Mouse (Mus musculus): ENCODE results near the gene Oser1.

The Oser1 gene

DNA sequence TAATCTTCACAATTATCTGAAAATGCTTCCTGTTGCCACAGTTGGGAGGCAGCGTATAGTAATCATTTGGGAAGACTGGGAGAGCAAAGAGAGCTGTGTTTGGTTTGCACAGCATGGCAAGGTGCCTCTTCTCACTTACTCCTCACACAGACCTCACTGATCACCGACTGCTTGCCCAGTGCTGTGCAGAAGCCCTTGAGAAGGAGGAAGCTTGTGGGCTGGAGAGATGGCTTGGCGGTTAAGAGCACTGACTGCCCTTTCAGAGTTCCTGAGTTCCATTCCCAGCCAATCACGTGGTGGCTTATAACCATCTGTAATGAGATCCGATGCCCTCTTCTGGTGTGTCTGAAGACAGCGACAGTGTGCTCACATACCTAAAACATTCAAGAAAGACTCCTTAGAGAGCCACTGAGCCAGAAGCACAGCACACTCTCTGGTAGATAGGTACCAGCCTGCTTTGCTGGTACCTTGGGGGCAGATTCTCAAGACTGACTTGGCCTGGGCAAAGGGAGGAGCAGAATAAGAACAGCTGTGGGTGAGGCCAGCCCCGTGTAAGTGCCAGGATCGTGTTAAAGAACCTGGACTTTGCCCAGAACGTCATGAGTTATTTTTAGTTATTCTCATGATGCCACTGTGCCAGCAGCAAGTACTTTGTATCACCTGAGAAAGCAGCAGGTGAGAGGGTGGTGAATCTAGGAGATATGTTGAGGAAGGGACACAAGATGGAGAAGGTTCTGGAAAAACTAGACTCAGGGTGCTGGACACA, 1.4 kb downstream of the Oser1 start:
- Histone ChIP-seq H3K4me1 (replicated peaks; ENCODE audit: low read depth, low read length) (peaks cover 47% of the 10 kb centered on the region), H3K36me3 (ENCODE audit: insufficient read depth, low read length) (peaks cover 37% of the 10 kb centered on the region)
- TF ChIP-seq CTCF (conservative IDR thresholded peaks at IDR 0.05; ENCODE audit: low read length) (no peak), NANOG (IDR thresholded peaks at IDR 0.05; ENCODE audit: borderline replicate concordance, low read length) (no peak), POU5F1 (IDR thresholded peaks at IDR 0.05; ENCODE audit: borderline replicate concordance, low read length) (no peak)

DNA sequence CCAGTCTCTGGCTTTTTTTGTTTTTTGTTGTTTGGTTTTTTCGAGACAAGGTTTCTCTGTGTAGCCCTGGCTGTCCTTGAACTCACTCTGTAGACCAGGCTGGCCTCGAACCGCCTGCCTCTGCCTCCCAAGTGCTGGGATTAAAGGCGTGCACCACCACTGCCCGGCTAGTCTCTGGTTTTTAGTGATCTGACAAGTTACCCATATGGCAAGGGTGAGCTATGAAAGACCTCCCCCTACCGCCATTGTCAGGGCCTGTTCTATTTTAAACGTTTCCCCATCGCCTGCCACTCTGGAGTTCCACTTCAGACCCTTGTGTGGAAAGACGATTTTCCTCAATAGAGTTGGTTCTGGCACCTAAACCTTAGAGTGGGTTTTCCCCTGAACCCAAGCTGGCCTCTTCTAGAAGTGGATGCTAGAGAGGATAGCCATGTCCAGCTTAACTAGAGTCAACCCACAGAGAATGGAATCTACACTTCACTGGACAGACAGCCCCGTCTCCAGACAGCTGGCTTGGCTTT, 4.1 kb downstream of the Oser1 start:
- H3K9me3 ChIP-seq (ENCODE audit: low read length): no peaks in the 10 kb centered on the region
- H3K27me3 ChIP-seq (ENCODE audit: insufficient read depth, low read length): no peaks in the 10 kb centered on the region
- H3K4me3 ChIP-seq (replicated peaks; ENCODE audit: low read length): peak overlapping the region; percentile 97
- peaks cover 65% of the 10 kb centered on the region for H3K4me1 ChIP-seq (replicated peaks; ENCODE audit: low read depth, low read length)
- H3K36me3 ChIP-seq (ENCODE audit: insufficient read depth, low read length): peaks cover 43% of the 10 kb centered on the region
- TF ChIP-seq CTCF (conservative IDR thresholded peaks at IDR 0.05; ENCODE audit: low read length) (no peak), POU5F1 (IDR thresholded peaks at IDR 0.05; ENCODE audit: borderline replicate concordance, low read length) (no peak), NANOG (IDR thresholded peaks at IDR 0.05; ENCODE audit: borderline replicate concordance, low read length) (no peak)

More for the DNA sequence above, 1.4 kb downstream of the Oser1 start:
- Histone ChIP-seq H3K4me3 (replicated peaks; ENCODE audit: low read length) (no peak overlapping the region), H3K27me3 (ENCODE audit: insufficient read depth, low read length) (no peaks in the 10 kb centered on the region), H3K9me3 (ENCODE audit: low read length) (no peaks in the 10 kb centered on the region)

GRCm38 (mm10) chr2:163419346-163420045, 5.0 kb downstream of the Oser1 start:
- peak overlapping the region; percentile 97 for H3K4me3 ChIP-seq (replicated peaks; ENCODE audit: low read length)
- no peak for TF ChIP-seq POU5F1 (IDR thresholded peaks at IDR 0.05; ENCODE audit: borderline replicate concordance, low read length)
- H3K36me3 ChIP-seq (ENCODE audit: insufficient read depth, low read length): peaks cover 47% of the 10 kb centered on the region
- H3K9me3 ChIP-seq (ENCODE audit: low read length): no peaks in the 10 kb centered on the region
- H3K4me1 ChIP-seq (replicated peaks; ENCODE audit: low read depth, low read length): peaks cover 64% of the 10 kb centered on the region
- H3K27me3 ChIP-seq (ENCODE audit: insufficient read depth, low read length): no peaks in the 10 kb centered on the region

DNA sequence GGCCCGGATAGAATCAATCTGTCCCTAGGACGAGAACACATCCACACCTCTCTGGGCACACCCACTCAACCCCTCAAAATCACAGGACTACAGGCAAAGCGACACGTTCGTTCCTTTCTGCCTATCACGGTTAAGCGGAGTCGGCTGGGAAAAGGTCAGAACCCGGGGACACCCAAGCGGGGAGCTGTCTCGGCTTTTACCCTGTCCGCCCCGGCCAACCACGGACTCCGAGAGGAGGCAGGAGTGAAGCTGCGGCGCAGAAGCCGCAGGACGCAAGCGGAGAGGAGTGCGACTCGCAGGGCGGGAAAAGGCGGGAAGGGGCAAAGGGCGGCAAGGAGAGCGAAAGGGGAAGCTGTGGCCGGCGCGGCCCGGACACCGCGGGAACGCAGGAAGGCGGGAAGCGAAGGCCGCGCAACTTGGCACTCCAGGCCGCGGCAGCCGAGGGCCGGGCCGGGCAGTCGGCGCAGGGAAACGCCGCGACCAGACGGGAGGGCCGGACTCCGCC, 5.6 kb downstream of the Oser1 start:
- Histone ChIP-seq H3K9me3 (ENCODE audit: low read length) (no peaks in the 10 kb centered on the region), H3K4me1 (replicated peaks; ENCODE audit: low read depth, low read length) (peaks cover 58% of the 10 kb centered on the region), H3K4me3 (replicated peaks; ENCODE audit: low read length) (peak overlapping the region; percentile 97), H3K27me3 (ENCODE audit: insufficient read depth, low read length) (no peaks in the 10 kb centered on the region), H3K36me3 (ENCODE audit: insufficient read depth, low read length) (peaks cover 47% of the 10 kb centered on the region)
- TF ChIP-seq CTCF (conservative IDR thresholded peaks at IDR 0.05; ENCODE audit: low read length): no peak
- no peak for TF ChIP-seq POU5F1 (IDR thresholded peaks at IDR 0.05; ENCODE audit: borderline replicate concordance, low read length)
- TF ChIP-seq NANOG (IDR thresholded peaks at IDR 0.05; ENCODE audit: borderline replicate concordance, low read length): no peak

- Histone ChIP-seq H3K9me3 (ENCODE audit: low read length) (no peaks in the 10 kb centered on the region), H3K4me1 (replicated peaks; ENCODE audit: low read depth, low read length) (peaks cover 47% of the 10 kb centered on the region), H3K27me3 (ENCODE audit: insufficient read depth, low read length) (no peaks in the 10 kb centered on the region), H3K36me3 (ENCODE audit: insufficient read depth, low read length) (peaks cover 45% of the 10 kb centered on the region), H3K4me3 (replicated peaks; ENCODE audit: low read length) (peak overlapping the region; percentile 97)
- TF ChIP-seq NANOG (IDR thresholded peaks at IDR 0.05; ENCODE audit: borderline replicate concordance, low read length) (no peak), POU5F1 (IDR thresholded peaks at IDR 0.05; ENCODE audit: borderline replicate concordance, low read length) (no peak)
Observed at GRCm38 (mm10) chr2:163417830-163418229, 6.7 kb downstream of the Oser1 start.

GRCm38 (mm10) chr2:163417026-163417425, 7.5 kb downstream of the Oser1 start:
- no peak overlapping the region for H3K4me3 ChIP-seq (replicated peaks; ENCODE audit: low read length)
- TF ChIP-seq NANOG (IDR thresholded peaks at IDR 0.05; ENCODE audit: borderline replicate concordance, low read length): no peak
- TF ChIP-seq POU5F1 (IDR thresholded peaks at IDR 0.05; ENCODE audit: borderline replicate concordance, low read length): no peak
- TF ChIP-seq CTCF (conservative IDR thresholded peaks at IDR 0.05; ENCODE audit: low read length): no peak
- H3K27me3 ChIP-seq (ENCODE audit: insufficient read depth, low read length): no peaks in the 10 kb centered on the region

DNA sequence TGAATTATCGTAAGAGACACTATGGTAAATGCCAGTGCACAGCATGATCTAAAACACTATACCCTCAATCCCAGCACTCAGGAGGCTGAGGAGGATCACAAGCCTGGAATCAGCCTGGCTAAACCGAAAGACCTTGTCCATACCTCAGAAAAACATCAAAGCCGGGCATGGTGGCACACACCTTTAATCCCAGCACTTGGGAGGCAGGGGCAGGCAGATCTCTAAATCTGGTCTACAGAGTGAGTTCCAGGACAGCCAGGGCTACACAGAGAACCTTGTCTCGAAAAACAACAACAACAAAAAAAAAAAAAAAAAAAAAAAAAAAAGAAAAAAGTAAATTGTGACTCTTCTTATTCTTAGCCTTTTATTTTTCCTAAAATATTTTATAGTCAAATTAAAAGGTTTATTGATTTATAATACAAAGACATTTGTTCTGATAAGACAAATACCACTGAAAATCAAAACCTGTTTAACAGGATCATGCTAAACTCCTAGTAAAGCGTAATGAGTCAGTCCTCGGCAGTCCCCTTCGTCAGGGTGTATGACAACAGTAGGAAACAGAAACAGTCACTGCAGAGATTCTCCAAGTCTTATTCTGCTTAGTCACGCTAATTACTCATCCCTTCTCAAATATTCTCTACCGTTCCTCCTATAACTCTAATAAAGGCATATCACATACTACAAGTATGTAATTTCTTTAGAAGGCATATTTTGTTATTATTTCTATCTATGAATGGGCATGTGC, 11.5 kb downstream of the Oser1 start:
- Histone ChIP-seq H3K36me3 (ENCODE audit: insufficient read depth, low read length) (peaks cover 78% of the 10 kb centered on the region), H3K4me1 (replicated peaks; ENCODE audit: low read depth, low read length) (peaks cover 22% of the 10 kb centered on the region), H3K27me3 (ENCODE audit: insufficient read depth, low read length) (no peaks in the 10 kb centered on the region), H3K4me3 (replicated peaks; ENCODE audit: low read length) (no peak overlapping the region), H3K9me3 (ENCODE audit: low read length) (no peaks in the 10 kb centered on the region)
- no peak for TF ChIP-seq CTCF (conservative IDR thresholded peaks at IDR 0.05; ENCODE audit: low read length)
- no peak for TF ChIP-seq POU5F1 (IDR thresholded peaks at IDR 0.05; ENCODE audit: borderline replicate concordance, low read length)
- TF ChIP-seq NANOG (IDR thresholded peaks at IDR 0.05; ENCODE audit: borderline replicate concordance, low read length): no peak

More at GRCm38 (mm10) chr2:163417026-163417425, 7.5 kb downstream of the Oser1 start:
- Histone ChIP-seq H3K36me3 (ENCODE audit: insufficient read depth, low read length) (peaks cover 48% of the 10 kb centered on the region), H3K9me3 (ENCODE audit: low read length) (no peaks in the 10 kb centered on the region), H3K4me1 (replicated peaks; ENCODE audit: low read depth, low read length) (peaks cover 42% of the 10 kb centered on the region)

GRCm38 (mm10) chr2:163412419-163412818, 12.1 kb downstream of the Oser1 start:
- peaks cover 16% of the 10 kb centered on the region for H3K4me1 ChIP-seq (replicated peaks; ENCODE audit: low read depth, low read length)
- H3K4me3 ChIP-seq (replicated peaks; ENCODE audit: low read length): no peak overlapping the region
- TF ChIP-seq NANOG (IDR thresholded peaks at IDR 0.05; ENCODE audit: borderline replicate concordance, low read length) (no peak), POU5F1 (IDR thresholded peaks at IDR 0.05; ENCODE audit: borderline replicate concordance, low read length) (no peak), CTCF (conservative IDR thresholded peaks at IDR 0.05; ENCODE audit: low read length) (no peak)
- peaks cover 84% of the 10 kb centered on the region for H3K36me3 ChIP-seq (ENCODE audit: insufficient read depth, low read length)
- H3K9me3 ChIP-seq (ENCODE audit: low read length): no peaks in the 10 kb centered on the region
- H3K27me3 ChIP-seq (ENCODE audit: insufficient read depth, low read length): no peaks in the 10 kb centered on the region

Data from E14TG2a.4 (cell line).